Comparison of ENCODE assay signal across 22 mouse cellular contexts in the genomic region with DNA sequence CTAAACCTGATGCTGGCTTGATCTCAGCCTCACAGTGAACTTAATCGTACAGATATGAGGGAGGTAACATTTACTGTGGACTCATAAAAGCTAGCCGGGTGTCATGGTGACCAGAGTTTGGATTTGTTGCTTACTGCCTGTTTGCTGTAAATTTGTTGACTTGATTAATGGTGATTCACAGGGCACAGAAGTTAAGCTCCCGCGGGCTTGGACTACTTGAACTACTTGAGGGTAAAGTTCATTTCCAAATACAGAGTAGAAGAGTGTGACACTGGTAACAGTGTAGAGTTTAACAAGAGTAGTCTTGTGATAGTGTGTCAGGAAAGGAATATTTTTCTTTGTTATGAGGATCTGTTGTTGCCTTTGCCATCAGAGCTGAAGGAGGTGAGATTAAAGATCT.
"Had no signal": no experiment of that assay in that cellular context is flagged by ENCODE, and none has a peak within 500 bp of the region (broad histone marks: within the 10 kb centered on the region; RNA-seq: fewer than 3 reads in every experiment).

No protein-coding gene starts in this region.

- H3K4me3 ChIP-seq: heart, embryonic 13.5 days; heart, embryonic 15.5 days; hindbrain, embryonic 13.5 days; hindbrain, embryonic 15.5 days; kidney, embryonic 15.5 days; limb, embryonic 13.5 days; limb, embryonic 15.5 days; liver, embryonic 12.5 days had no signal

- H3K4me1 ChIP-seq: heart, embryonic 13.5 days; heart, embryonic 15.5 days; hindbrain, embryonic 13.5 days; hindbrain, embryonic 15.5 days; kidney, embryonic 15.5 days; limb, embryonic 13.5 days; limb, embryonic 15.5 days; liver, embryonic 12.5 days had no signal

- H3K9me3 ChIP-seq: heart, embryonic 13.5 days; heart, embryonic 15.5 days; hindbrain, embryonic 13.5 days; hindbrain, embryonic 15.5 days; kidney, embryonic 15.5 days; limb, embryonic 13.5 days; limb, embryonic 15.5 days; liver, embryonic 12.5 days had no signal

- DNase-seq: forebrain, postnatal 0 days; gastrocnemius, postnatal 14 days; gastrocnemius, postnatal 36 days; heart, adult 18-20 months; heart, postnatal 14 days; heart, postnatal 36 days; layer of hippocampus, adult 9-11 months; layer of hippocampus, postnatal 36 days; left cerebral cortex, postnatal 4 days; lung, adult 18-20 months had no signal

- H3K4me2 ChIP-seq: heart, embryonic 11.5 days; heart, embryonic 13.5 days; heart, embryonic 15.5 days; hindbrain, embryonic 13.5 days; hindbrain, embryonic 15.5 days; kidney, embryonic 15.5 days; limb, embryonic 13.5 days; limb, embryonic 15.5 days; liver, embryonic 12.5 days had no signal

- H3K9ac ChIP-seq: forebrain, postnatal 0 days; heart, embryonic 13.5 days; heart, embryonic 15.5 days; hindbrain, embryonic 13.5 days; hindbrain, embryonic 15.5 days; kidney, embryonic 15.5 days; limb, embryonic 13.5 days; limb, embryonic 15.5 days; liver, embryonic 12.5 days; liver, embryonic 14.5 days had no signal

- H3K27ac ChIP-seq: heart, embryonic 13.5 days; heart, embryonic 15.5 days; hindbrain, embryonic 13.5 days; hindbrain, embryonic 15.5 days; hindbrain, postnatal 0 days; kidney, embryonic 15.5 days; kidney, postnatal 0 days; limb, embryonic 13.5 days; limb, embryonic 15.5 days; liver, embryonic 12.5 days; liver, embryonic 14.5 days had no signal

- H3K27me3 ChIP-seq: heart, embryonic 13.5 days; heart, embryonic 15.5 days; hindbrain, embryonic 13.5 days; hindbrain, embryonic 15.5 days; kidney, embryonic 15.5 days; limb, embryonic 13.5 days; limb, embryonic 15.5 days; liver, embryonic 12.5 days had no signal

- ATAC-seq: forebrain, postnatal 0 days; hindbrain, postnatal 0 days; liver, embryonic 12.5 days had no signal
